30 mouse cellular contexts compared by ENCODE assay signal in the genomic region with DNA sequence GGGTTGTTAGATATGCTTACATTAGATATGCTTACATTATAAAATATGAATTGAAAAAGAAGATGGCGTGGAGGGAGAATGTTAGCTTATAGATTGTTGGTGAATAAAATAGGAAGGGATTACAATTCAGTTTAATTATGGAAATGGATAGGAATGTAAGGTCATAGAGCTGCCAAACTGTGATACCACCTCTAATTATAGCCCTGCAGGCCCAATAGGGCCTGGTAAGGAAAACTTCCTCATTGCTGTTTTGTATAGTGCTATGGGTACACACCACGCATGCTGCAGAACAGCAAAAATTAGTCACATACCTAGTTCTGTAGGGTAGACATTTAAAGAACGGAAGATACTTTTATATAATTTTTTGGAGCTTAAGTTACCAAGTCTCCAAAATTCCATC.
DNase-seq lines count a peak whose midpoint lies in the region; ATAC-seq and TF ChIP-seq lines count a peak whose summit lies in the region.
"Had no signal": no experiment of that assay in that cellular context is flagged by ENCODE, and none has a peak within 500 bp of the region (broad histone marks: within the 10 kb centered on the region; RNA-seq: fewer than 3 reads in every experiment).

No protein-coding gene starts in this region.

- no peak overlapping the region for H3K4me2 ChIP-seq in heart, embryonic 12.5 days
- H3K4me2 ChIP-seq in heart, embryonic 15.5 days: 0 out of 2 replicates have a peak overlapping the region, but pooled peaks have one; percentile 13
- H3K4me2 ChIP-seq: embryonic facial prominence, embryonic 13.5 days; forebrain, embryonic 12.5 days; forebrain, embryonic 15.5 days; hindbrain, embryonic 13.5 days; intestine, embryonic 15.5 days had no signal

- H3K4me3 ChIP-seq in heart, adult 2 months: no peak overlapping the region
- H3K4me3 ChIP-seq in heart, embryonic 12.5 days: no peak overlapping the region
- no peak overlapping the region for H3K4me3 ChIP-seq in heart, embryonic 15.5 days
- H3K4me3 ChIP-seq: embryonic facial prominence, embryonic 10.5 days; embryonic facial prominence, embryonic 13.5 days; erythroblast, embryonic 14.5 days; forebrain, embryonic 12.5 days; forebrain, embryonic 15.5 days; hindbrain, embryonic 10.5 days; hindbrain, embryonic 13.5 days; intestine, embryonic 15.5 days had no signal

- intact Hi-C loops in heart, adult 2 months (cut with DNase I): loop anchor here (5.0 kb wide), 2 partner anchors 86 to 116 kb away; no protein-coding TSS in a partner anchor
- intact Hi-C loops in heart, postnatal 36 days (cut with DNase I): loop anchor here (5.0 kb wide), 1 partner anchor 116 kb away; no protein-coding TSS in a partner anchor

- H3K27ac ChIP-seq in heart, adult 2 months: peak overlapping the region; percentile 17; the same call in 1 of the 2 replicates
- H3K27ac ChIP-seq in heart, embryonic 12.5 days (ENCODE audit: poor library complexity, severe bottlenecking): peak overlapping the region; percentile 90
- H3K27ac ChIP-seq in heart, embryonic 15.5 days: peak overlapping the region; percentile 87
- H3K27ac ChIP-seq: embryonic facial prominence, embryonic 10.5 days; embryonic facial prominence, embryonic 13.5 days; forebrain, embryonic 12.5 days; forebrain, embryonic 15.5 days; hindbrain, embryonic 10.5 days; hindbrain, embryonic 13.5 days; intestine, embryonic 15.5 days had no signal

- no peaks in the 10 kb centered on the region for H3K79me2 ChIP-seq in heart, adult 2 months (replicated peaks; ENCODE audit: control insufficient read depth, insufficient read depth, low read length)

- H3K9ac ChIP-seq in heart, adult 2 months (ENCODE audit: low read depth, low read length): no peak overlapping the region
- H3K9ac ChIP-seq in heart, embryonic 12.5 days: no peak overlapping the region
- no peak overlapping the region for H3K9ac ChIP-seq in heart, embryonic 15.5 days
- H3K9ac ChIP-seq: embryonic facial prominence, embryonic 13.5 days; forebrain, embryonic 12.5 days; forebrain, embryonic 15.5 days; hindbrain, embryonic 13.5 days; intestine, embryonic 15.5 days had no signal

- peaks cover 4% of the 10 kb centered on the region for H3K4me1 ChIP-seq in heart, adult 2 months (ENCODE audit: control insufficient read depth, insufficient read depth, low read length)
- H3K4me1 ChIP-seq in heart, embryonic 12.5 days (replicated peaks): peaks cover 32% of the 10 kb centered on the region
- H3K4me1 ChIP-seq in heart, embryonic 15.5 days (replicated peaks): peaks cover 23% of the 10 kb centered on the region
- H3K4me1 ChIP-seq: forebrain, embryonic 12.5 days; forebrain, embryonic 15.5 days; hindbrain, embryonic 10.5 days; hindbrain, embryonic 13.5 days had no signal

- DNase-seq in heart, adult 2 months: no peak
- DNase-seq in heart, postnatal 36 days: no peak
- DNase-seq in heart, postnatal 4 days: no peak
- no peak for DNase-seq in heart, adult 18-20 months
- DNase-seq in adrenal gland, adult (ENCODE audit: inconsistent age in 2 of 2, low spot score in 1 of 2): no peak
- DNase-seq: adrenal gland, adult 2 months; adrenal gland, postnatal 14 days; B cell, adult 2 months; cerebellum, adult 11-12 months; cerebellum, adult 8-10 months; cerebellum, postnatal 10 days; cerebellum, postnatal 36 days; embryo, embryonic 11 days; gastrocnemius, postnatal 25 days; kidney, adult 11 months; kidney, adult 9 months had no signal

- no peak for TF ChIP-seq CTCF in heart, adult 2 months (IDR thresholded peaks at IDR 0.05)

- no peak for TF ChIP-seq EP300 in heart, adult 2 months (IDR thresholded peaks at IDR 0.05; ENCODE audit: insufficient read depth, low read depth, low read length)

- 78% methylated on average over 3 of the region's 3 CpGs for WGBS in heart, adult 2 months
- 74% methylated on average over 3 of the region's 3 CpGs for WGBS in heart, embryonic 12.5 days
- 65% methylated on average over 3 of the region's 3 CpGs for WGBS in heart, embryonic 15.5 days

- H3K27me3 ChIP-seq in heart, adult 2 months (ENCODE audit: control insufficient read depth, insufficient read depth, low read length): no peaks in the 10 kb centered on the region
- H3K27me3 ChIP-seq in heart, embryonic 12.5 days (replicated peaks): no peaks in the 10 kb centered on the region
- H3K27me3 ChIP-seq in heart, embryonic 15.5 days: no peaks in the 10 kb centered on the region
- H3K27me3 ChIP-seq: CH12.LX; embryonic facial prominence, embryonic 13.5 days; forebrain, embryonic 12.5 days; forebrain, embryonic 15.5 days; hindbrain, embryonic 13.5 days; intestine, embryonic 15.5 days; Patski had no signal

- H3K9me3 ChIP-seq in heart, embryonic 12.5 days (replicated peaks): no peaks in the 10 kb centered on the region
- no peaks in the 10 kb centered on the region for H3K9me3 ChIP-seq in heart, embryonic 15.5 days (replicated peaks)
- H3K9me3 ChIP-seq: embryonic facial prominence, embryonic 10.5 days; embryonic facial prominence, embryonic 13.5 days; forebrain, embryonic 12.5 days; forebrain, embryonic 15.5 days; G1E; hindbrain, embryonic 10.5 days; hindbrain, embryonic 13.5 days; intestine, embryonic 15.5 days had no signal

- TF ChIP-seq POLR2A in heart, adult 2 months (IDR thresholded peaks at IDR 0.05; ENCODE audit: insufficient read depth, low read depth, low read length): no peak

- no peak for ATAC-seq in heart, embryonic 12.5 days (ENCODE audit: insufficient number of reproducible peaks, low FRiP score)
- peak; percentile 64; the same call in 1 of the 2 replicates for ATAC-seq in heart, embryonic 15.5 days (replicated peaks; ENCODE audit: insufficient number of reproducible peaks, insufficient read depth, low FRiP score, low read depth)
- ATAC-seq: forebrain, embryonic 15.5 days; hindbrain, embryonic 16.5 days; intestine, embryonic 15.5 days; Patski had no signal

- peaks cover 12% of the 10 kb centered on the region for H3K36me3 ChIP-seq in heart, adult 2 months (ENCODE audit: control insufficient read depth, insufficient read depth, low read length)
- H3K36me3 ChIP-seq in heart, embryonic 12.5 days: peaks cover 24% of the 10 kb centered on the region
- peaks cover 10% of the 10 kb centered on the region; the same call in 1 of the 2 replicates for H3K36me3 ChIP-seq in heart, embryonic 15.5 days
- H3K36me3 ChIP-seq: forebrain, embryonic 12.5 days; intestine, embryonic 15.5 days had no signal

Comparison
In these comparisons a context has a peak if more than half of its experiments do, and no peak if none do; other contexts are left out.
1. H3K27ac ChIP-seq: peak in every context shown above with its lines; median percentile 90 in heart, embryonic 12.5 days; 87 in heart, embryonic 15.5 days; 17 in heart, adult 2 months.